Mouse (Mus musculus) forebrain, embryonic 14.5 days (tissue): ENCODE results near the gene Rdh14. TPM values are rescaled to one million over a fixed set of nuclear protein-coding genes. Genes with fewer than 3 reads are reported as not detected.

Experiments
- ATAC-seq: fragments of 200-750 bp; cut with Nextera tagmentation; 2 replicates; pipeline ENCODE4 v1.8.0; 2017; ENCODE audit warnings: mild to moderate bottlenecking, moderate library complexity
- DNase-seq: peaks from one replicate; pipeline ENCODE4 v3.0.0-alpha.2; 2015; ENCODE audit warnings: low spot score
- H3K27ac ChIP-seq: fragments of 300-500 bp; sonication (generic); 2 replicates; pipeline ENCODE4 v1.5.1; 2014; ENCODE audit warnings: low read depth, mild to moderate bottlenecking, control low read depth, low read length, moderate library complexity
- H3K27me3 ChIP-seq: fragments of 300-500 bp; sonication (generic); replicated peaks from 2 replicates; pipeline ENCODE4 v1.6.1; 2014; ENCODE audit warnings: low read length, control low read depth, mixed read lengths; ENCODE audit not compliant: control insufficient read depth, insufficient read depth
- H3K36me3 ChIP-seq: fragments of 300-500 bp; sonication (generic); 2 replicates; pipeline ENCODE4 v1.6.1; 2014; ENCODE audit warnings: low read length, control low read depth; ENCODE audit not compliant: control insufficient read depth, insufficient read depth
- H3K4me1 ChIP-seq: fragments of 300-500 bp; sonication (generic); 2 replicates; pipeline ENCODE4 v1.6.1; 2014; ENCODE audit warnings: antibody characterized with exemption, low read length, control low read depth; ENCODE audit not compliant: control insufficient read depth, insufficient read depth
- H3K4me2 ChIP-seq: fragments of 300-500 bp; sonication (generic); 2 replicates; pipeline ENCODE4 v1.6.1; 2014; ENCODE audit warnings: mild to moderate bottlenecking, control low read depth, low read length
- H3K4me3 ChIP-seq: fragments of 300-500 bp; sonication (generic); 2 replicates; pipeline ENCODE4 v1.5.1; 2014; ENCODE audit warnings: low read depth, low read length, control low read depth
- H3K9ac ChIP-seq: fragments of 300-500 bp; sonication (generic); 2 replicates; pipeline ENCODE4 v1.6.1; 2014; ENCODE audit warnings: mild to moderate bottlenecking, low read length, control low read depth, moderate library complexity
- H3K9me3 ChIP-seq: fragments of 300-500 bp; sonication (generic); replicated peaks from 2 replicates; pipeline ENCODE4 v1.6.1; 2016; ENCODE audit warnings: low read length, control low read depth, mixed read lengths; ENCODE audit not compliant: control insufficient read depth
- WGBS: fragments of 180-500 bp; shearing (Covaris S2); extraction: QIAGEN DNeasy Blood & Tissue Kit; methylation state at CpG from one replicate; pipeline ENCODE4 v1.1.7; 2014; 5-methylcytosine and 5-hydroxymethylcytosine counted together
- polyA plus RNA-seq: library from polyadenylated mRNA; unstranded; fragments of >200 nt; fragmentation: Nextera tagmentation; extraction: Ambion mirVana; gene quantifications from 2 replicates; pipeline ENCODE4 v1.2.1, GENCODE M21; 2014

The Rdh14 gene
- polyA plus RNA-seq, 1 experiment from 2014 or later, result 36.8 TPM

DNA sequence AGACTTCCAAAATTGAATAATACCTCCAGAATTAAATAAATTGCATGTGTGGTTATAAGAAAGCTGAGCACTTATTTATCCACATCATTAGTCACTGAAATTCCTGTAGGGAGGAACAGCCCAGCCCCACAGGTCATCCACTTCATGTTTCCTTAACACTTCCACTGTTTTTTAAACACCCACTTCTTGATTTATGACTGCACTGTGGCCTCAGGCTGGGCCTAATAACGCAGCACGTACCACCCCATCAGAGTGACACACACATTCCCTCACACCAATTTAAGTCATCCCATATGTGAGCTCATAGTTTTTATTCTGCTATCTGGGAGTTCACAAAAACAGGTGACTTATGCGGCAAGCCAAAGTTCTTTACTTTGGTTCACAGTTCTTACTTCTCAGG is 31.8 kb downstream of the Rdh14 start:
- no peaks in the 10 kb centered on the region for H3K4me1 ChIP-seq
- H3K36me3 ChIP-seq, result no peaks in the 10 kb centered on the region
- DNase-seq (no peak), ATAC-seq (no peak)
- H3K9ac ChIP-seq, result no peak overlapping the region
- WGBS, result 90% methylated on average over 3 of the region's 3 CpGs
- no peak overlapping the region for H3K4me3 ChIP-seq
- no peak overlapping the region for H3K4me2 ChIP-seq
- no peak overlapping the region for H3K27ac ChIP-seq
- H3K9me3 ChIP-seq, result no peaks in the 10 kb centered on the region
- H3K27me3 ChIP-seq, result no peaks in the 10 kb centered on the region

DNA sequence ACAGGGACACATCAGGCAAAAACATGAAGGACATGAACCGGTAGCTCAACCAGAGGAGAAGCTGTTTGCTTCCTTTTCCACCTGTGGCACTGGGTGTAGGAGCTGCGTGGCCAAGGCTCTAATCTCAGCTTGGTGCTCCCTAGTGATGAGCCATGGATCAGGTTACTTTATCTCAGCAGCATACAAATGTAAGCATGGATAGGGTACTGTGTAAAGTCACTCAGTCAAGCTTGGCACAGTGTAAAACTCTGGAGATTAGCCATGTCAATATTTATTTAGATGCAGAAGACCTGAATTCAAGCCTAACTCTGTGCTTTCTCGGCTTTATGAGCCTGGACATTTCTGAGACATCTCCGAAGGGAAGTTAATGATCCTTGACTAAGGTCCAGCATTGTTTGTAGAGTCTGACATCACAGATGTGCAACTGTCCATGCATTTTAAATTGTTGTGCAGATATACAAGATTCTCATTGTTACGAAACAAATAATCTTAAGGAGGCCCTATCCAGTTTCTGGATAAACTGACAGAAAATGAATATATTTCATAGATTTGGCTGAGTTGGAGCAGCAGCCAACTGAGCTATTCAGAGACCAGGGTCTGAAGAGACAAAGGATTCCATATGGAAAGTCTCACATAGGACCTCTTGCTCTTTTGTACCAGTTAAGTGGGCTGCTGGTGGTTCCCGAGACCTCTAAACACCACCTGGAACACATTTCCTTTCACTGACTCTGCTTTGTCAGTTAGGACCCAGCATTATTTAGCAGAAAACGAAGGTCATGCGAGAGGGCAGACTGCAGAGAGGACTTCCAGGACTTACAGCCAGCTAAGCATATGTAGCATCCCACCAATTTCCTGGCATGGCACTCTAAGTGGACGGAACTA is 35.7 kb downstream of the Rdh14 start:
- no peaks in the 10 kb centered on the region for H3K27me3 ChIP-seq
- 73% methylated on average over 9 of the region's 9 CpGs for WGBS
- no peak for ATAC-seq
- no peak overlapping the region for H3K27ac ChIP-seq
- H3K9me3 ChIP-seq, result no peaks in the 10 kb centered on the region
- no peak overlapping the region for H3K4me2 ChIP-seq
- no peaks in the 10 kb centered on the region for H3K36me3 ChIP-seq
- H3K4me3 ChIP-seq, result no peak overlapping the region
- H3K9ac ChIP-seq, result no peak overlapping the region
- H3K4me1 ChIP-seq, result no peaks in the 10 kb centered on the region
- no peak for DNase-seq

DNA sequence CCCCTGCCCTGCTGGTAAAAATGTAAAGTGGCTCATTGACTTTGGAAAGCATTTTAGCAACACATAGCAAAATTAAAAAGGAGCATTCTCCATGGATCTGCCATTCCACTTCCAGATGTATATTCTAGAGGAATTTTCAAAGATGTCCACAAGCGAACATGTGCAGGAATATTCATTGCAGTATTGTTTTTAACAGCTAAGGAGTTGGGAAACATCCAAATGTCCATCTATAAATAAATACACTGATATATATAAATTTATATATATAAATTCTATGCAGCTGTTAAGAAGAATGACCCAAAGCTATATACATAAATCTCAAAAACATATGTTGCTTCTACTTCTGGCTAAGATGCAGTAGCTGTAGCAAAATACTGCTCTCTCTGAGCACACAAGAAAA is 40.4 kb downstream of the Rdh14 start:
- DNase-seq (no peak), ATAC-seq (no peak)

DNA sequence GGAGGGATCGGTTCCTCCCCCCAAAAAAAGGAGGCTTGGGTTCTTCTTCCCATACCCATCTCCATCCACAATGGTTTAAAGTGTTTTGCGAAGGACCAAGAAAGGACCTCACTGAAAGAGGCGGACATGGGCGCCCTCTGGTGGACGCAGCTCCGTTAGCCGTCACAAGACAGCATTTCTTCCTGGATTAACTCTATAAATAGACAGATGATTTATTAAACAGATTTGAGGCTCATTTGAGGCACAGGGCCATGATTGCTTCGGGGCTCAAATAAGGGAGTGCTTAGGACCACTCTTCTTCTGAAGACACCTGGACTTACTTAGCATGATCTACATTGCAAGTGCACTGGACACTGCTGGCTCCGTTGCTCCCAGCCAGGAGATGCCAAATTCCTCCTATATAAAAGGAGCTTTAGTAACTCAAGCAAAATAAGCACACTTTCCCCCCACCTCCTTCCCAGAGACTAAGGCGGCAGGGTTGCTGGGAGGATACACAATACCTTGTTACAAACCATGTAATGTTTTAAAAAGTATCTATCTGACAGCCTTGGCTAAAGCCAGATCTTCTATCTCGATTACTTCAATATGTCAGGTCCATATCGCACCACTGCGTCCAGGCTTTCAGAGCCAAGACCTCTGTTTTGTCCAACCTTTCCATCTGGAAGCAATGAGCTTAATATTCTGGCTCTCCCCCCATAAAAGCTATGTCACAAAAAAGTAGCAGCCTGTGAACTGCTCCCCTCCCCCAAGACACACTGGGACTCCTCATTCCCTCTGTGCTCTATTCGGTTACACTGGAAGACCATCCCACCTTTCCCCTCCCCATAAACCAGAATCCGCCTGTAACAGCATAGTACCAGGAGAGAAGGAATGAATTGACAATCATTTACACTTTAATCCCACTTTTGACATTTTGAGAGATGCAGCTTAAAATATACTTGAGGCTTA is 47.8 kb downstream of the Rdh14 start:
- H3K27ac ChIP-seq, result no peak overlapping the region
- no peak overlapping the region for H3K4me2 ChIP-seq
- WGBS, result 31% methylated on average over 15 of the region's 15 CpGs
- no peaks in the 10 kb centered on the region for H3K36me3 ChIP-seq
- H3K9ac ChIP-seq, result no peak overlapping the region
- H3K4me1 ChIP-seq, result no peaks in the 10 kb centered on the region
- H3K4me3 ChIP-seq, result no peak overlapping the region
- peak; percentile 78 for ATAC-seq
- no peaks in the 10 kb centered on the region for H3K9me3 ChIP-seq
- H3K27me3 ChIP-seq, result no peaks in the 10 kb centered on the region
- DNase-seq, result peak; percentile 84

More for the DNA sequence above, 40.4 kb downstream of the Rdh14 start:
- Histone ChIP-seq H3K27ac (no peak overlapping the region), H3K4me1 (no peaks in the 10 kb centered on the region), H3K4me3 (no peak overlapping the region), H3K4me2 (no peak overlapping the region), H3K36me3 (no peaks in the 10 kb centered on the region), H3K9me3 (no peaks in the 10 kb centered on the region), H3K27me3 (no peaks in the 10 kb centered on the region), H3K9ac (no peak overlapping the region)
- 87% methylated on average over 1 of the region's 1 CpGs for WGBS

DNA sequence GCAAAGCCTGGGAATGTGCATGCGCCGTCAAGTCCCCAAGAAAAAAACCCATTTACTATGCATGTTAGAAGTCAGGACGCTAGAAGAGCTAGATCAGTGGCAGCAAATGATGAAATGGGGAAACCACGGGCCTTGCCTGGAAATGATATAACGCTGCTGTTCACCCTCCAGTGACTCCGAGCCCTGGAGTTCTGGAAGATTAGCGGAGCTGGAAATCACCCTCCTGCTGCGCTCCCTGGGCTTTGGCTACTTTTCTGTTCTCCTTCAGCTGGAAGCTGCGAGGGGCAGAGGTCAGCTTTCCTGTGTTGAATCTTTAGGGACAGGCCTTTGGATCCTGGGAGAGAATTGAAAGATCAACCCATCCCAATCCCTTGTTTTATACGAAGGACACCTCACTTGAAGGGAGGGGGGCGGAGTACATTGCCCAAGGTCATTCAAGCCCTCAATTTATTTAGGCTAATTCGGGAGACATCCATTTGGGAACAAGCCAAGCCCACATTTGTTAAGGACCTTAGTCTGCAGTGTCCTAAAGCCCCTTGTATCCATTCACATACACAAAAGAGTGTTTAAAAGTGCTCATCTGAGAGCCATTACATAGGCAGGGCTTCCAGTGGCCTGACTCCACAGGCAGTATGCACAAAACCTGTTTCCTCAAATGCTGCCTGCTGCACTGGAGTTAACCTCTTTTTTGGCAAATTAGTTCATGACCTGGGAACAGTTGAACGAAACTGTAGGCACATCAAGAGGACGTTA is 49.1 kb downstream of the Rdh14 start:
- Histone ChIP-seq H3K36me3 (no peaks in the 10 kb centered on the region), H3K4me2 (no peak overlapping the region), H3K9ac (no peak overlapping the region), H3K27me3 (no peaks in the 10 kb centered on the region), H3K4me3 (no peak overlapping the region), H3K9me3 (no peaks in the 10 kb centered on the region), H3K27ac (no peak overlapping the region), H3K4me1 (no peaks in the 10 kb centered on the region)
- ATAC-seq (no peak), DNase-seq (peak; percentile 8)
- 9% methylated on average over 14 of the region's 14 CpGs for WGBS

Other genes starting within 250 kb of the Rdh14 start
- not detected in 2 replicates for gene Nt5c1b, start 20.8 kb upstream of the Rdh14 start, polyA plus RNA-seq